Mouse (Mus musculus) limb, embryonic 14.5 days (tissue): ENCODE results near the gene Zbtb1. TPM values are rescaled to one million over a fixed set of nuclear protein-coding genes. Genes with fewer than 3 reads are reported as not detected.
A peak's percentile ranks its signal among the peaks of the same experiment; 100 is the strongest.

ENCODE experiments used
- ATAC-seq: fragments of 200-750 bp; cut with Nextera tagmentation; 2 replicates; pipeline ENCODE4 v1.8.0; 2017; ENCODE audit warnings: low read depth, moderate number of reproducible peaks, moderate TSS enrichment; ENCODE audit not compliant: low FRiP score
- DNase-seq: peaks from one replicate; pipeline ENCODE4 v3.0.0-alpha.2; 2015; ENCODE audit warnings: low spot score
- H3K27ac ChIP-seq: fragments of 300-500 bp; sonication (generic); replicated peaks from 2 replicates; pipeline ENCODE4 v1.5.1; 2014; ENCODE audit warnings: low read depth, mild to moderate bottlenecking, low read length, moderate library complexity, mixed read lengths
- H3K27me3 ChIP-seq: fragments of 300-500 bp; sonication (generic); 2 replicates; pipeline ENCODE4 v1.6.1; 2014; ENCODE audit warnings: low read length, mixed read lengths; ENCODE audit not compliant: control insufficient read depth, insufficient read depth
- H3K36me3 ChIP-seq: fragments of 300-500 bp; sonication (generic); 2 replicates; pipeline ENCODE4 v1.6.1; 2014; ENCODE audit warnings: mild to moderate bottlenecking, low read length, moderate library complexity, mixed read lengths; ENCODE audit not compliant: control insufficient read depth, insufficient read depth
- H3K4me1 ChIP-seq: fragments of 300-500 bp; sonication (generic); 2 replicates; pipeline ENCODE4 v1.6.1; 2014; ENCODE audit warnings: antibody characterized with exemption, low read length, mixed read lengths; ENCODE audit not compliant: control insufficient read depth, insufficient read depth
- H3K4me2 ChIP-seq: fragments of 300-500 bp; sonication (generic); replicated peaks from 2 replicates; pipeline ENCODE4 v1.6.1; 2014; ENCODE audit warnings: low read depth, mild to moderate bottlenecking, low read length, moderate library complexity; ENCODE audit not compliant: severe bottlenecking
- H3K4me3 ChIP-seq: fragments of 300-500 bp; sonication (generic); replicated peaks from 2 replicates; pipeline ENCODE4 v1.5.1; 2014; ENCODE audit warnings: low read length
- H3K9ac ChIP-seq: fragments of 300-500 bp; sonication (generic); 2 replicates; pipeline ENCODE4 v1.6.1; 2014; ENCODE audit warnings: mild to moderate bottlenecking, low read depth, low read length, moderate library complexity; ENCODE audit not compliant: severe bottlenecking
- H3K9me3 ChIP-seq: fragments of 300-500 bp; sonication (generic); 2 replicates; pipeline ENCODE4 v1.6.1; 2016; ENCODE audit warnings: low read length; ENCODE audit not compliant: control insufficient read depth
- POLR2A ChIP-seq: fragments of 200-500 bp; IDR thresholded peaks from 2 replicates; pipeline ENCODE4 v1.8.0; 2012; ENCODE audit warnings: inconsistent platforms, mild to moderate bottlenecking, moderate library complexity, borderline replicate concordance; ENCODE audit not compliant: insufficient read depth, insufficient read length; ENCODE audit errors: extremely low read depth
- WGBS: fragments of 180-500 bp; shearing (Covaris S2); extraction: QIAGEN DNeasy Blood & Tissue Kit; methylation state at CpG from one replicate; pipeline ENCODE4 v1.1.7; 2014; 5-methylcytosine and 5-hydroxymethylcytosine counted together
- polyA plus RNA-seq, 2 experiments: library from polyadenylated mRNA; depleted of rRNA in 1 of 2; stranded (reverse) in 1 of 2; unstranded in 1 of 2; fragments of >200 nt; fragmentation: Nextera tagmentation in 1 of 2; extraction: Ambion mirVana in 1 of 2; gene quantifications; 2 replicates each; pipeline versions ENCODE4 v1.2.1 to v1.2.3; 2012 to 2014

Gene Zbtb1
- polyA plus RNA-seq, 2 experiments, result 6.9 to 9.4 TPM

GRCm38 (mm10) chr12:76370831-76371571 lies 935 bp downstream of the Zbtb1 start:
- Histone ChIP-seq H3K4me1 (peaks cover 42% of the 10 kb centered on the region), H3K4me2 (peak overlapping the region; percentile 83), H3K27me3 (no peaks in the 10 kb centered on the region), H3K4me3 (peak overlapping the region; percentile 96), H3K9ac (peak overlapping the region; percentile 99), H3K9me3 (no peaks in the 10 kb centered on the region), H3K27ac (peak overlapping the region; percentile 100), H3K36me3 (no peaks in the 10 kb centered on the region)
- TF ChIP-seq POLR2A, result 0 out of 2 replicates have a peak, but pooled peaks have one; percentile 16
- under 1% methylated on average over 42 of the region's 63 CpGs for WGBS
- DNase-seq, result peak; percentile 85
- ATAC-seq, result peak; percentile 67

GRCm38 (mm10) chr12:76372046-76372445 lies 2.0 kb downstream of the Zbtb1 start:
- Histone ChIP-seq H3K36me3 (no peaks in the 10 kb centered on the region), H3K4me1 (peaks cover 39% of the 10 kb centered on the region), H3K27me3 (no peaks in the 10 kb centered on the region), H3K9ac (peak overlapping the region; percentile 99; the same call in 1 of the 2 replicates), H3K27ac (no peak overlapping the region), H3K4me3 (peak overlapping the region; percentile 96), H3K9me3 (no peaks in the 10 kb centered on the region), H3K4me2 (peak overlapping the region; percentile 83)
- 30% methylated on average over 7 of the region's 7 CpGs for WGBS
- TF ChIP-seq POLR2A, result no peak
- DNase-seq, result no peak
- no peak for ATAC-seq

GRCm38 (mm10) chr12:76372881-76373818 lies 3.1 kb downstream of the Zbtb1 start:
- Histone ChIP-seq H3K9me3 (no peaks in the 10 kb centered on the region), H3K36me3 (no peaks in the 10 kb centered on the region), H3K27me3 (no peaks in the 10 kb centered on the region), H3K27ac (no peak overlapping the region), H3K4me3 (no peak overlapping the region), H3K4me1 (peaks cover 28% of the 10 kb centered on the region), H3K4me2 (peak overlapping the region; percentile 83; the same call in 1 of the 2 replicates), H3K9ac (no peak overlapping the region)
- no peak for DNase-seq
- TF ChIP-seq POLR2A, result no peak
- WGBS, result 82% methylated on average over 5 of the region's 7 CpGs
- no peak for ATAC-seq

- TF ChIP-seq POLR2A, result no peak
- Histone ChIP-seq H3K9ac (no peak overlapping the region), H3K27ac (no peak overlapping the region), H3K4me2 (no peak overlapping the region), H3K36me3 (no peaks in the 10 kb centered on the region), H3K4me3 (no peak overlapping the region), H3K27me3 (no peaks in the 10 kb centered on the region), H3K4me1 (peaks cover 23% of the 10 kb centered on the region), H3K9me3 (no peaks in the 10 kb centered on the region)
- WGBS, result 68% methylated on average over 6 of the region's 6 CpGs
- DNase-seq (no peak), ATAC-seq (no peak)
These were observed 3.9 kb downstream of the Zbtb1 start for GRCm38 (mm10) chr12:76373991-76374390.

- Histone ChIP-seq H3K27me3 (no peaks in the 10 kb centered on the region), H3K27ac (no peak overlapping the region), H3K9ac (no peak overlapping the region), H3K36me3 (no peaks in the 10 kb centered on the region), H3K4me1 (peaks cover 23% of the 10 kb centered on the region), H3K4me3 (no peak overlapping the region), H3K4me2 (no peak overlapping the region), H3K9me3 (no peaks in the 10 kb centered on the region)
- WGBS, result 69% methylated on average over 4 of the region's 4 CpGs
- DNase-seq (no peak), ATAC-seq (no peak)
- no peak for TF ChIP-seq POLR2A
These were observed 4.8 kb downstream of the Zbtb1 start for GRCm38 (mm10) chr12:76374911-76375310.
